Mouse (Mus musculus): ENCODE data around the gene Wdr27. TPM values are rescaled to one million over a fixed set of nuclear protein-coding genes. Genes with fewer than 3 reads are reported as not detected.
"Not testable (repeated sequence)": the region's sequence is repeated elsewhere in the genome, so short reads cannot be mapped to it uniquely, and the experiment has no call there.

The Wdr27 gene
- total RNA-seq, 1 experiment: 2.0 TPM

- H3K27ac ChIP-seq (ENCODE audit: insufficient read depth, low read depth, low read length, poor library complexity, severe bottlenecking); in situ Hi-C loops (cut with MboI; ENCODE audit: low sequenced_read_pairs in 2 of 2, unreplicated experiment in 2 of 2); H3K36me3 ChIP-seq (ENCODE audit: control insufficient read depth, insufficient read depth, low read length, poor library complexity, severe bottlenecking); H3K9me3 ChIP-seq (ENCODE audit: control insufficient read depth, insufficient read depth, low read depth, low read length); DNase-seq (ENCODE audit: low read depth, low spot score); H3K4me3 ChIP-seq (ENCODE audit: insufficient read depth in 1 of 2, low read depth in 1 of 2, low read length in 2 of 2, poor library complexity in 1 of 2, severe bottlenecking in 1 of 2); H3K9ac ChIP-seq (ENCODE audit: insufficient read depth, low read depth, low read length, poor library complexity, severe bottlenecking); H3K4me1 ChIP-seq (ENCODE audit: control insufficient read depth in 2 of 2, insufficient read depth in 2 of 2, low read length in 2 of 2, poor library complexity in 1 of 2): not testable (repeated sequence)
These were observed 18.7 kb upstream of the Wdr27 start for GRCm38 (mm10) chr17:14961557-14962154.

- not testable (repeated sequence) for DNase-seq (ENCODE audit: low read depth, low spot score)
These were observed 18.1 kb upstream of the Wdr27 start, which contains the start of gene Phf10 for GRCm38 (mm10) chr17:14960951-14961556. Gene Phf10 (minus strand): TSS chr17:14961273.

GRCm38 (mm10) chr17:14960520-14960919, 17.6 kb upstream of the Wdr27 start:
- H3K36me3 ChIP-seq (ENCODE audit: control insufficient read depth, insufficient read depth, low read length, poor library complexity, severe bottlenecking): peaks cover 2% of the 10 kb centered on the region; the same call in 1 of the 2 replicates
- DNase-seq (ENCODE audit: low read depth, low spot score): no peak
- H3K27ac ChIP-seq (ENCODE audit: insufficient read depth, low read depth, low read length, poor library complexity, severe bottlenecking): no peak overlapping the region
- TF ChIP-seq MAFK (IDR thresholded peaks at IDR 0.05; ENCODE audit: insufficient read depth, low read depth, low read length) (no peak), ZNF384 (IDR thresholded peaks at IDR 0.05; ENCODE audit: low read depth, low read length) (no peak), CHD2 (IDR thresholded peaks at IDR 0.05; ENCODE audit: low read depth, low read length) (no peak), HCFC1 (IDR thresholded peaks at IDR 0.05; ENCODE audit: borderline replicate concordance, insufficient read depth, low read length) (no peak), ZC3H11A (IDR thresholded peaks at IDR 0.05; ENCODE audit: borderline replicate concordance, low read depth, low read length) (no peak)
- peak overlapping the region; percentile 94 to 95 for H3K4me3 ChIP-seq (ENCODE audit: insufficient read depth in 1 of 2, low read depth in 1 of 2, low read length in 2 of 2, poor library complexity in 1 of 2, severe bottlenecking in 1 of 2)
- in situ Hi-C loops (cut with MboI; ENCODE audit: low sequenced_read_pairs in 2 of 2, unreplicated experiment in 2 of 2): no loop called here
- H3K9me3 ChIP-seq (ENCODE audit: control insufficient read depth, insufficient read depth, low read depth, low read length): no peaks in the 10 kb centered on the region
- H3K9ac ChIP-seq (ENCODE audit: insufficient read depth, low read depth, low read length, poor library complexity, severe bottlenecking): peak overlapping the region; percentile 90
- peaks cover 2 to 6% of the 10 kb centered on the region in 2 experiments; a peak in 2 of 4 replicates for H3K4me1 ChIP-seq (ENCODE audit: control insufficient read depth in 2 of 2, insufficient read depth in 2 of 2, low read length in 2 of 2, poor library complexity in 1 of 2)

More at GRCm38 (mm10) chr17:14960951-14961556, 18.1 kb upstream of the Wdr27 start, which contains the start of gene Phf10:
- Histone ChIP-seq H3K9ac (ENCODE audit: insufficient read depth, low read depth, low read length, poor library complexity, severe bottlenecking) (peak within 1 kb of the TSS; percentile 90), H3K4me3 (ENCODE audit: insufficient read depth in 1 of 2, low read depth in 1 of 2, low read length in 2 of 2, poor library complexity in 1 of 2, severe bottlenecking in 1 of 2) (peak within 1 kb of the TSS; percentile 94 to 95), H3K27ac (ENCODE audit: insufficient read depth, low read depth, low read length, poor library complexity, severe bottlenecking) (peak within 1 kb of the TSS; percentile 75; the same call in 1 of the 2 replicates)
- H3K9me3 ChIP-seq (ENCODE audit: control insufficient read depth, insufficient read depth, low read depth, low read length); H3K36me3 ChIP-seq (ENCODE audit: control insufficient read depth, insufficient read depth, low read length, poor library complexity, severe bottlenecking); in situ Hi-C loops (cut with MboI; ENCODE audit: low sequenced_read_pairs in 2 of 2, unreplicated experiment in 2 of 2); H3K4me1 ChIP-seq (ENCODE audit: control insufficient read depth in 2 of 2, insufficient read depth in 2 of 2, low read length in 2 of 2, poor library complexity in 1 of 2): not testable (repeated sequence)

GRCm38 (mm10) chr17:14959979-14960378, 17.0 kb upstream of the Wdr27 start:
- H3K4me3 ChIP-seq (ENCODE audit: insufficient read depth in 1 of 2, low read depth in 1 of 2, low read length in 2 of 2, poor library complexity in 1 of 2, severe bottlenecking in 1 of 2): peak overlapping the region; percentile 48 to 94
- DNase-seq (ENCODE audit: low read depth, low spot score): no peak
- peaks cover 2 to 6% of the 10 kb centered on the region in 2 experiments; a peak in 2 of 4 replicates for H3K4me1 ChIP-seq (ENCODE audit: control insufficient read depth in 2 of 2, insufficient read depth in 2 of 2, low read length in 2 of 2, poor library complexity in 1 of 2)
- peaks cover 2% of the 10 kb centered on the region; the same call in 1 of the 2 replicates for H3K36me3 ChIP-seq (ENCODE audit: control insufficient read depth, insufficient read depth, low read length, poor library complexity, severe bottlenecking)
- no peak overlapping the region for H3K27ac ChIP-seq (ENCODE audit: insufficient read depth, low read depth, low read length, poor library complexity, severe bottlenecking)
- no peak for TF ChIP-seq ZNF384 (IDR thresholded peaks at IDR 0.05; ENCODE audit: low read depth, low read length)
- TF ChIP-seq CHD2 (IDR thresholded peaks at IDR 0.05; ENCODE audit: low read depth, low read length): no peak
- TF ChIP-seq HCFC1 (IDR thresholded peaks at IDR 0.05; ENCODE audit: borderline replicate concordance, insufficient read depth, low read length): no peak
- TF ChIP-seq MAFK (IDR thresholded peaks at IDR 0.05; ENCODE audit: insufficient read depth, low read depth, low read length): no peak
- no peak for TF ChIP-seq ZC3H11A (IDR thresholded peaks at IDR 0.05; ENCODE audit: borderline replicate concordance, low read depth, low read length)
- H3K9me3 ChIP-seq (ENCODE audit: control insufficient read depth, insufficient read depth, low read depth, low read length): no peaks in the 10 kb centered on the region
- in situ Hi-C loops (cut with MboI; ENCODE audit: low sequenced_read_pairs in 2 of 2, unreplicated experiment in 2 of 2): no loop called here
- peak overlapping the region; percentile 61 for H3K9ac ChIP-seq (ENCODE audit: insufficient read depth, low read depth, low read length, poor library complexity, severe bottlenecking)

Measured in ES-E14 (cell line).